8 mouse cellular contexts compared by ENCODE assay signal in the genomic region with DNA sequence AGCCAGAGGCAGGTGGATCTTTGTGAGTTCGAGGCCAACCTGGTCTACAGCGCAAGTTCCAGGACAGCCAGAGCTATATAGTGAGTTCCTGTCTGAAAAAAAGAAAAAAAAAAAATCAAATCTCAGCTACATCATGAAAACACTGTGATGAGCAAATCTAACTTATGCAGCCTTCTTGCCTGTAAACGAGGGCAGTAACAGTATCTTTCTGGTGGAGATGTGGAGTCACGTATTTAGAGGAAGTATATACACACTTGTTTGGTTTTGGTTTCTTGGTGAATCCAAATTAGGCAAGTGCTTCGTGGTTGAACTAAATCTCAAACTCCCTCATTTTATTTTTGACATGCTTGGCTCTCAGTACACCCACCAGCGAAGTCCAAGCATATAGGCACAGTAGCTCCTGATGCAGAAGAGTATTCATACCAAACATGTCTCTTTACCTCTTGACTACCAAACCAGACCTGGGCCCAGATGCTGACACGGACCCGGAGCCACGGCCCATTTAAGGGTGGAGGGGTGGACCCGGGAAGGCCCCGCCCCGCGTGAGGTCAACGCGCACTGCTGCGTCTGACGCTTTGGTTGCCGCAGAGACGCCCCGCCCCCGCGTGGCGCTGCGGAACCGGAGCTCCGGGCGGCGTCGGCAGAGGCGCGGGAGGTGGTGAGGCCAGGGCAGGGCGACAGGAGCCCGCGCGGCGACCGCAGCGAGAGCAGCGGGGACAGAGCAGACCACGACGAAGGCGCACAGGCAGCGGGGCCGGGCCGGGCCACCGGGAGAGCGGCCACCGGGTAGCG. TPM values are rescaled to one million over a fixed set of nuclear protein-coding genes. Genes with fewer than 3 reads are reported as not detected.
DNase-seq lines count a peak whose midpoint lies in the region; ATAC-seq and TF ChIP-seq lines count a peak whose summit lies in the region.

Gene Pitpna (plus strand): TSS at position 605 of the 792 bp plus-strand sequence.

- WGBS in hindbrain, postnatal 0 days: 5% methylated on average over 48 of the region's 49 CpGs

- H3K4me2 ChIP-seq in hindbrain, postnatal 0 days (ENCODE audit: low read depth, low read length): peak within 1 kb of the TSS; percentile 65

- no peaks in the 10 kb centered on the region for H3K36me3 ChIP-seq in hindbrain, postnatal 0 days (ENCODE audit: insufficient read depth, low read length)

- H3K27ac ChIP-seq in gastrocnemius, adult 2 months: peak within 1 kb of the TSS; percentile 98
- H3K27ac ChIP-seq in hindbrain, postnatal 0 days: peak within 1 kb of the TSS; percentile 88
- peak within 1 kb of the TSS; percentile 90 for H3K27ac ChIP-seq in left cerebral cortex, adult 2 months

- H3K4me3 ChIP-seq in gastrocnemius, adult 2 months: peak within 1 kb of the TSS; percentile 99
- peak within 1 kb of the TSS; percentile 68 for H3K4me3 ChIP-seq in hindbrain, postnatal 0 days (ENCODE audit: low read length)
- peak within 1 kb of the TSS; percentile 85 for H3K4me3 ChIP-seq in left cerebral cortex, adult 2 months

- intact Hi-C loops in gastrocnemius, adult 2 months (cut with DNase I): loop anchor here (5.0 kb wide), 1 partner anchor 95 kb away; no protein-coding TSS in a partner anchor
- intact Hi-C loops in left cerebral cortex, adult 2 months (cut with DNase I): no loop called here

- TF ChIP-seq CTCF in gastrocnemius, adult 2 months (IDR thresholded peaks at IDR 0.05): no peak; the same call in 1 of the 2 replicates
- no peak for TF ChIP-seq CTCF in hindbrain, postnatal 0 days (IDR thresholded peaks at IDR 0.05; ENCODE audit: low read depth)
- TF ChIP-seq CTCF in left cerebral cortex, adult 2 months (IDR thresholded peaks at IDR 0.05): no peak; the same call in 1 of the 2 replicates

- H3K9me3 ChIP-seq in hindbrain, postnatal 0 days (ENCODE audit: low read length): no peaks in the 10 kb centered on the region

- peak; percentile 88 for DNase-seq in WW6 (ENCODE audit: low read depth, low spot score)
- DNase-seq in cerebellum, postnatal 4 days (ENCODE audit: low spot score in 2 of 2): peak; percentile 91 to 93
- peak; percentile 98 for DNase-seq in gastrocnemius, adult 2 months
- DNase-seq in hindbrain, postnatal 0 days (ENCODE audit: low spot score): peak; percentile 98
- DNase-seq in left cerebral cortex, adult 2 months (ENCODE audit: extremely low spot score in 1 of 2, low spot score in 2 of 2): peak; percentile 97
- DNase-seq in right cerebral cortex, adult 2 months (ENCODE audit: low spot score in 2 of 2): peak; percentile 95 to 97
- peak; percentile 97 for DNase-seq in urinary bladder, postnatal 14 days (ENCODE audit: low spot score)

- peak within 1 kb of the TSS; percentile 87 for H3K9ac ChIP-seq in hindbrain, postnatal 0 days (replicated peaks; ENCODE audit: low read length)

- no peaks in the 10 kb centered on the region for H3K27me3 ChIP-seq in hindbrain, postnatal 0 days (ENCODE audit: insufficient read depth, low read length)

- peaks cover 14% of the 10 kb centered on the region for H3K4me1 ChIP-seq in hindbrain, postnatal 0 days (ENCODE audit: insufficient read depth, low read length)

- ATAC-seq in hindbrain, postnatal 0 days: peak; percentile 95
- peak; percentile 91 for ATAC-seq in megakaryocyte, adult 5-6 weeks (ENCODE audit: poor library complexity, severe bottlenecking)

RNA-seq across cellular contexts. Expression of gene Pitpna, which starts in this region (rescaled TPM):
- total RNA-seq in gastrocnemius, adult 2 months (2021): 100 to 1,000 TPM; 151 to 206 TPM
- 90.7 and 91.4 TPM in 2 replicates for total RNA-seq in hindbrain, postnatal 0 days (2014; rRNA removed)
- polyA plus RNA-seq in hindbrain, postnatal 0 days (2015; fragmentation: Nextera tagmentation; extraction: Ambion mirVana): 95.9 and 109 TPM in 2 replicates
- total RNA-seq in left cerebral cortex, adult 2 months (2021): 100 to 1,000 TPM; 329 to 332 TPM
- total RNA-seq in megakaryocyte, adult 5-6 weeks (2015): 387 and 430 TPM in 2 replicates
- 178 and 226 TPM in 2 replicates for total RNA-seq in megakaryocyte, adult 5-6 weeks (2017)

Comparison
In these comparisons a context has a peak if more than half of its experiments do, and no peak if none do; other contexts are left out.
1. Peak in every context shown above with its lines: DNase-seq, ATAC-seq, H3K4me3 ChIP-seq and H3K27ac ChIP-seq.